Mouse (Mus musculus) embryonic fibroblast, embryonic 13.5 days (primary cell): ENCODE measurements at regions not wholly inside any gene's neighbourhood (a gene's known extent, or its start where the extent isn't known, plus 50 kb on each side); places are given as distances from the start of the nearest gene placed in this dataset.

ENCODE experiments used
- CTCF ChIP-seq: IDR thresholded peaks from 2 replicates; pipeline ENCODE4 v1.5.1; 2011; ENCODE audit warnings: mild to moderate bottlenecking, control low read depth, low read length, moderate library complexity, borderline replicate concordance; ENCODE audit not compliant: insufficient read depth
- POLR2A ChIP-seq: IDR thresholded peaks from 2 replicates; pipeline ENCODE4 v1.6.1; 2011; ENCODE audit warnings: low read depth, mild to moderate bottlenecking, control low read depth, low read length, moderate library complexity

- TF ChIP-seq CTCF (no peak), POLR2A (no peak)
These were observed 2214.8 kb upstream of the Pcdh17 start for GRCm38 (mm10) chr14:82228522-82228921.
